Mouse (Mus musculus) MEL (cell line): ENCODE results near the gene Plekha7. TPM values are rescaled to one million over a fixed set of nuclear protein-coding genes. Genes with fewer than 3 reads are reported as not detected.

ENCODE experiments used
- DNase-seq: peaks from one replicate; pipeline ENCODE4 v3.0.0; 2011; ENCODE audit warnings: low read depth, low spot score
- H3K27ac ChIP-seq: 2 replicates; pipeline ENCODE4 v1.5.1; 2012; ENCODE audit warnings: low read depth, mild to moderate bottlenecking, control low read depth, low read length, moderate library complexity; ENCODE audit not compliant: control insufficient read depth
- H3K27me3 ChIP-seq, 2 experiments: fragments of 150-350 bp in 1 of 2; sonication (generic) in 1 of 2; 2 replicates each; pipeline ENCODE4 v1.6.1; 2012; ENCODE audit warnings: low read length in 2 of 2, mild to moderate bottlenecking in 2 of 2, improper control_type of control experiment in 1 of 2, moderate library complexity in 1 of 2; ENCODE audit not compliant: insufficient read depth in 2 of 2, control insufficient read depth in 1 of 2
- H3K36me3 ChIP-seq, 2 experiments: 2 replicates each; pipeline ENCODE4 v1.6.1; 2012 to 2014; ENCODE audit warnings: low read length in 2 of 2, improper control_type of control experiment in 1 of 2, inconsistent platforms in 1 of 2, mild to moderate bottlenecking in 1 of 2; ENCODE audit not compliant: insufficient read depth in 2 of 2, control insufficient read depth in 1 of 2
- H3K4me1 ChIP-seq, 2 experiments: fragments of 150-350 bp in 1 of 2; sonication (generic) in 1 of 2; 2 replicates each; pipeline ENCODE4 v1.6.1; 2012; ENCODE audit warnings: low read length in 2 of 2, improper control_type of control experiment in 1 of 2, mild to moderate bottlenecking in 1 of 2; ENCODE audit not compliant: insufficient read depth in 2 of 2, control insufficient read depth in 1 of 2
- H3K4me3 ChIP-seq, 2 experiments: fragments of 150-350 bp in 1 of 2; sonication (generic) in 1 of 2; 2 replicates each; pipeline ENCODE4 v1.5.1; 2012; ENCODE audit warnings: low read depth in 2 of 2, low read length in 2 of 2, mild to moderate bottlenecking in 2 of 2, moderate library complexity in 2 of 2, control low read depth in 1 of 2, improper control_type of control experiment in 1 of 2; ENCODE audit not compliant: control insufficient read depth in 1 of 2, insufficient read depth in 1 of 2
- H3K79me2 ChIP-seq: 2 replicates; pipeline ENCODE4 v1.6.1; 2012; ENCODE audit warnings: mild to moderate bottlenecking, low read length, moderate library complexity; ENCODE audit not compliant: control insufficient read depth, poor library complexity, insufficient read depth
- H3K9ac ChIP-seq: 2 replicates; pipeline ENCODE4 v1.6.1; 2012; ENCODE audit warnings: low read depth, mild to moderate bottlenecking, control low read depth, low read length, moderate library complexity; ENCODE audit not compliant: control insufficient read depth, poor library complexity, severe bottlenecking
- H3K9me3 ChIP-seq: fragments of 150-350 bp; sonication (generic); replicated peaks from 2 replicates; pipeline ENCODE4 v1.6.1; 2012; ENCODE audit warnings: mild to moderate bottlenecking, low read length, improper control_type of control experiment, moderate library complexity; ENCODE audit not compliant: insufficient read depth
- BHLHE40 ChIP-seq: IDR thresholded peaks from 2 replicates; pipeline ENCODE4 v1.6.1; 2012; ENCODE audit warnings: low read depth, mild to moderate bottlenecking, inconsistent platforms, low read length, improper control_type of control experiment, borderline replicate concordance
- CHD2 ChIP-seq: IDR thresholded peaks from 2 replicates; pipeline ENCODE4 v1.6.1; 2011; ENCODE audit warnings: low read length, improper control_type of control experiment
- CTCF ChIP-seq, 3 experiments: IDR thresholded peaks in 2 of 3; conservative IDR thresholded peaks in 1 of 3; 2 replicates each; pipeline ENCODE4 v1.5.1; 2011 to 2012; ENCODE audit warnings: low read length in 3 of 3, low read depth in 2 of 3, mild to moderate bottlenecking in 2 of 3, improper control_type of control experiment in 1 of 3, inconsistent platforms in 1 of 3, mixed read lengths in 1 of 3, moderate library complexity in 1 of 3; ENCODE audit not compliant: control insufficient read depth in 1 of 3, insufficient read depth in 1 of 3, poor library complexity in 1 of 3, severe bottlenecking in 1 of 3
- ELF1 ChIP-seq: IDR thresholded peaks from 2 replicates; pipeline ENCODE4 v1.6.1; 2014; ENCODE audit warnings: low read depth, mild to moderate bottlenecking, inconsistent platforms, low read length, improper control_type of control experiment, moderate library complexity
- ETS1 ChIP-seq: IDR thresholded peaks from 2 replicates; pipeline ENCODE4 v1.6.1; 2012; ENCODE audit warnings: low read depth, mild to moderate bottlenecking, inconsistent platforms, low read length, improper control_type of control experiment, moderate library complexity
- GABPA ChIP-seq: IDR thresholded peaks from 2 replicates; pipeline ENCODE4 v1.6.1; 2012; ENCODE audit warnings: low read depth, mild to moderate bottlenecking, inconsistent platforms, low read length, improper control_type of control experiment, moderate library complexity
- GATA1 ChIP-seq: IDR thresholded peaks from 2 replicates; pipeline ENCODE4 v1.6.1; 2011; ENCODE audit warnings: low read depth, low read length, improper control_type of control experiment
- HCFC1 ChIP-seq: IDR thresholded peaks from 2 replicates; pipeline ENCODE4 v1.6.1; 2012; ENCODE audit warnings: low read depth, mild to moderate bottlenecking, inconsistent platforms, low read length, improper control_type of control experiment, moderate library complexity
- JUND ChIP-seq: IDR thresholded peaks from 2 replicates; pipeline ENCODE4 v1.6.1; 2011; ENCODE audit warnings: low read depth, mild to moderate bottlenecking, improper control_type of control experiment, low read length
- KAT2A ChIP-seq: conservative IDR thresholded peaks from 2 replicates; pipeline ENCODE4 v1.6.1; 2012; ENCODE audit warnings: low read depth, low read length, improper control_type of control experiment, inconsistent platforms
- MAX ChIP-seq: IDR thresholded peaks from 2 replicates; pipeline ENCODE4 v1.6.1; 2011; ENCODE audit warnings: low read length, improper control_type of control experiment
- MYB ChIP-seq: IDR thresholded peaks from 2 replicates; pipeline ENCODE4 v1.6.1; 2011; ENCODE audit warnings: mild to moderate bottlenecking, low read depth, low read length, improper control_type of control experiment
- MYC ChIP-seq: IDR thresholded peaks from 2 replicates; pipeline ENCODE4 v1.6.1; 2011; ENCODE audit warnings: low read depth, mild to moderate bottlenecking, low read length, improper control_type of control experiment, moderate library complexity
- NELFE ChIP-seq: IDR thresholded peaks from 2 replicates; pipeline ENCODE4 v1.6.1; 2011; ENCODE audit warnings: low read depth, low read length, improper control_type of control experiment
- NRF1 ChIP-seq: IDR thresholded peaks from 2 replicates; pipeline ENCODE4 v1.6.1; 2014; ENCODE audit warnings: low read depth, mild to moderate bottlenecking, inconsistent platforms, low read length, improper control_type of control experiment, moderate library complexity; ENCODE audit not compliant: poor library complexity, insufficient read depth, severe bottlenecking
- POLR2AphosphoS2 ChIP-seq: IDR thresholded peaks from 2 replicates; pipeline ENCODE4 v1.6.1; 2011; ENCODE audit warnings: low read length, improper control_type of control experiment
- POLR2AphosphoS5 ChIP-seq: IDR thresholded peaks from 2 replicates; pipeline ENCODE4 v1.6.1; 2012; ENCODE audit warnings: low read depth, borderline replicate concordance, mild to moderate bottlenecking, inconsistent platforms, low read length, moderate library complexity, mixed read lengths
- SIN3A ChIP-seq: IDR thresholded peaks from 2 replicates; pipeline ENCODE4 v1.6.1; 2012; ENCODE audit warnings: low read length, improper control_type of control experiment, inconsistent platforms
- SMC3 ChIP-seq: IDR thresholded peaks from 2 replicates; pipeline ENCODE4 v1.6.1; 2011; ENCODE audit warnings: low read depth, low read length, improper control_type of control experiment
- USF2 ChIP-seq, 2 experiments: IDR thresholded peaks; 2 replicates each; pipeline ENCODE4 v1.6.1; 2011 to 2012; ENCODE audit warnings: improper control_type of control experiment in 2 of 2, low read length in 2 of 2, borderline replicate concordance in 1 of 2, inconsistent platforms in 1 of 2, low read depth in 1 of 2, mild to moderate bottlenecking in 1 of 2; ENCODE audit not compliant: insufficient read depth in 1 of 2
- ZC3H11A ChIP-seq: IDR thresholded peaks from 2 replicates; pipeline ENCODE4 v1.6.1; 2012; ENCODE audit warnings: low read depth, mild to moderate bottlenecking, inconsistent platforms, low read length, improper control_type of control experiment
- ZKSCAN1 ChIP-seq: IDR thresholded peaks from 2 replicates; pipeline ENCODE4 v1.6.1; 2012; ENCODE audit warnings: low read depth, mild to moderate bottlenecking, inconsistent platforms, low read length, improper control_type of control experiment, moderate library complexity
- polyA plus RNA-seq, 2 experiments: library from polyadenylated mRNA; stranded (reverse) in 1 of 2; unstranded in 1 of 2; fragments of >175 nt in 1 of 2; fragments of >200 nt in 1 of 2; gene quantifications; 2 replicates each; pipeline versions ENCODE4 v1.2.1 to v1.2.4; 2012; ENCODE audit warnings: low replicate concordance in 2 of 2, low read depth in 1 of 2; ENCODE audit not compliant: insufficient read length in 2 of 2, insufficient read depth in 1 of 2, missing spikeins in 1 of 2
- total RNA-seq: library from RNA; depleted of rRNA; stranded (reverse); fragments of 300-350 nt; gene quantifications from 2 replicates; pipeline ENCODE4 v1.2.3, GENCODE M21; 2012

The Plekha7 gene
- total and polyA plus RNA-seq, 3 experiments, result 4.4 to 14.5 TPM; not detected in 1

DNA sequence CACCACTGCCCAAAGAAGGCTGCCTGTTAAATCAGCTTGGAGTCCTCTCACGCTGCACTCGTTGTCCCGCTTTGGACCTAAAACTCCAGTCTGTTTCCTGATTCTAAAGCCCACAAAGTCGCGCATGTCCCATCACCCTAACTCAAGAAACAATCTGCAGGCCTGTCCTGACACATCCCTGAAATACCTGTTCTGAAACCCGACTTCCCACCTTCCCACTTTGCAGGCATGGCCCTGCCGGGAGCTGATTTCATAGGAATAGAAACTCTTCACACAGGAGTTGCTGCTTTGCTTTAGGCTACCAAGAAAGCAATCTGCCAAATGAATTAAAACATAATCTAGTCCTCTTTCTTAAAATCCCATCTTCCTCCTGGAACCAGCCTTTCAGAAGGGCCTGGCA lies 115.2 kb downstream of the Plekha7 start:
- no peak for TF ChIP-seq SMC3
- no peak for TF ChIP-seq CTCF (IDR thresholded peaks at IDR 0.05 in 2 of 3, conservative IDR thresholded peaks at IDR 0.05 in 1 of 3; ENCODE audit: control insufficient read depth in 1 of 3, insufficient read depth in 1 of 3, low read depth in 2 of 3, low read length in 3 of 3, poor library complexity in 1 of 3, severe bottlenecking in 1 of 3)
- no peak for TF ChIP-seq HCFC1
- TF ChIP-seq CHD2, result no peak
- no peak for TF ChIP-seq POLR2AphosphoS2
- TF ChIP-seq MAX, result no peak
- TF ChIP-seq ETS1, result no peak
- no peak for TF ChIP-seq SIN3A
- no peak for TF ChIP-seq KAT2A
- no peak for TF ChIP-seq USF2 (IDR thresholded peaks at IDR 0.05; ENCODE audit: borderline replicate concordance in 1 of 2, insufficient read depth in 1 of 2, low read depth in 1 of 2, low read length in 2 of 2)
- no peak for TF ChIP-seq POLR2AphosphoS5
- no peak for TF ChIP-seq JUND
- TF ChIP-seq ZKSCAN1, result no peak
- H3K4me1 ChIP-seq, result peaks cover 0 to 13% of the 10 kb centered on the region in 2 experiments; a peak in 2 of 4 replicates
- H3K27ac ChIP-seq, result no peak overlapping the region
- no peak for DNase-seq
- H3K4me3 ChIP-seq, result no peak overlapping the region
- peaks cover 0 to 8% of the 10 kb centered on the region in 2 experiments; a peak in 2 of 4 replicates for H3K36me3 ChIP-seq
- no peaks in the 10 kb centered on the region for H3K9me3 ChIP-seq
- no peak overlapping the region for H3K9ac ChIP-seq
- no peaks in the 10 kb centered on the region for H3K27me3 ChIP-seq
- H3K79me2 ChIP-seq, result no peaks in the 10 kb centered on the region

DNA sequence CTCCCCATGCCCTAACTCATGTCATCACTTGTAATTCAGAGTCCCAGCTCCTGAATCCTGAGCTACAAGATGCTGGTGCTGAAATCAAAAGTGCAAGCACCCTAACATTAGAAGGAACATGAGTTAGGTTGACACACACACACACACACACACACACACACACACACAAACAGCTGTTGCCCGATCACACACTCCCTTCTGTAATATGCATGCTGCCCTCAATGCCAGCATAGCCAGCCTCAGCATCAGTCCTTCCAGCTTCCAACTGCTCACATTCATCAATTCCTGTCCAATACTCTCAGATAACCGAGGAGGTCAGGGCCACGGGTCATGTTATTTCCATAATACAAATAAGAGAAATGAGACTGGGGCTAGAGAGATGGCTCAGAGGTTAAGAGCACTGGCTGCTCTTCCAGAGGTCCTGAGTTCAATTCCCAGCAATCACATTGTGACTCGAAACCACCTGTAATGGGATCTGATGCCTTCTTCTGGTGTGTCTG lies 116.0 kb downstream of the Plekha7 start:
- no peak for TF ChIP-seq ETS1
- no peak for TF ChIP-seq HCFC1
- TF ChIP-seq MYB, result no peak
- no peak for TF ChIP-seq NELFE
- TF ChIP-seq BHLHE40, result no peak
- TF ChIP-seq NRF1, result no peak
- TF ChIP-seq MYC, result no peak
- TF ChIP-seq GATA1, result no peak
- no peak for TF ChIP-seq ELF1
- no peak for TF ChIP-seq ZC3H11A
- TF ChIP-seq GABPA, result no peak
- no peak for TF ChIP-seq POLR2AphosphoS5
- no peak overlapping the region for H3K4me3 ChIP-seq
- H3K9ac ChIP-seq, result no peak overlapping the region
- no peaks in the 10 kb centered on the region for H3K79me2 ChIP-seq
- peaks cover 0 to 8% of the 10 kb centered on the region in 2 experiments; a peak in 1 of 4 replicates for H3K4me1 ChIP-seq
- H3K27ac ChIP-seq, result no peak overlapping the region
- DNase-seq, result no peak
- H3K36me3 ChIP-seq, result peaks cover 0 to 2% of the 10 kb centered on the region in 2 experiments; a peak in 1 of 4 replicates
- H3K9me3 ChIP-seq, result no peaks in the 10 kb centered on the region
- no peaks in the 10 kb centered on the region for H3K27me3 ChIP-seq
